Mouse (Mus musculus): Measurements from ENCODE around the gene Prkcb. TPM values are rescaled to one million over a fixed set of nuclear protein-coding genes. Genes with fewer than 3 reads are reported as not detected.
A peak's percentile ranks its signal among the peaks of the same experiment; 100 is the strongest.

Prkcb gene
- total and polyA plus RNA-seq, 3 experiments = 3.6 to 4.5 (median 3.8) TPM

- H3K36me3 ChIP-seq (ENCODE audit: control insufficient read depth, insufficient read depth, low read length) = no peaks in the 10 kb centered on the region
- no peaks in the 10 kb centered on the region for H3K4me1 ChIP-seq (ENCODE audit: control insufficient read depth, insufficient read depth, low read length)
- no peak for DNase-seq
- 75% methylated on average over 8 of the region's 8 CpGs for WGBS
- TF ChIP-seq CTCF (IDR thresholded peaks at IDR 0.05) (no peak), EP300 (IDR thresholded peaks at IDR 0.05; ENCODE audit: insufficient read depth, low read depth, low read length) (no peak), POLR2A (IDR thresholded peaks at IDR 0.05; ENCODE audit: insufficient read depth, low read depth, low read length) (no peak)
- no peaks in the 10 kb centered on the region for H3K79me2 ChIP-seq (replicated peaks; ENCODE audit: control insufficient read depth, insufficient read depth, low read length)
- no peak overlapping the region for H3K4me3 ChIP-seq
- H3K27me3 ChIP-seq (ENCODE audit: control insufficient read depth, insufficient read depth, low read length) = no peaks in the 10 kb centered on the region
- no peak overlapping the region for H3K27ac ChIP-seq
- H3K9ac ChIP-seq (ENCODE audit: low read depth, low read length) = no peak overlapping the region
- intact Hi-C loops (cut with DNase I) = no loop called here
These were observed 164.1 kb downstream of the Prkcb start for GRCm38 (mm10) chr7:122452671-122453070.

DNA sequence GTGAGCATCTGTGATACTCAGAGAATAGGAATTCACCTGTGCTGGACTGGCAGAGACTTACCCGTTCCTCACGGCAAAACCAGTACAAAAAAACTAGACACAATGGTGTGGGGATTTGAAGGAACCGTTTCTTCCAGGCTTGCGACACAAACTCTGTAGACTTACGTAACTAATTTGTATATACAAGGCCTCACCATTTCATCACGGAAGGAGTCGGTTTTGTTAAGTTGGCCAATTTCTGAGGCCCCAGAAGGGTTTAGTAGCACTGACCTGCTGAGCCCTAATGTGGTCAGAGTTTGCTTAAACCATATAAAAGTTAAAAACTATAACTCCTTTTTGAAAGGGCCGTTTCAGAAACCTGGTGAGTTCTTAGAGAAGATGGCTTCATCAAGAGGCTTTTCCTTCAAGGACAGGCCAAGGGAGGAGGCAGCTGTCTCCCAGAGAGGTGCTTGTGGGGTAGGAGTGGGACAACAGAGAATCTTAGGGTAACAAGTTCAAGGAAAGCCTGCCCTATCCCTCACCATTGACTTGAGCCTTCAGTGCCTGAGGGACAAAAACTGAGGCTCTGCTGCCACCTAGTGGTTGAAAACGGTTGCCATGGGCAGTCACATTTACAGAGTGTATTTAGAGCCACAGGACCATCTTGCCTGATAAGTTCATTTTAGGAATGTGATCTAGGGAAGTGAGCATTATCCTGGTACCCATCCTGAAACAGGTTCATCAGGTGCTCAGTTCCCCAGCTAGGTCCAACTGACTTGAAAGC, 170.8 kb downstream of the Prkcb start:
- Histone ChIP-seq H3K4me1 (ENCODE audit: control insufficient read depth, insufficient read depth, low read length) (no peaks in the 10 kb centered on the region), H3K27me3 (ENCODE audit: control insufficient read depth, insufficient read depth, low read length) (no peaks in the 10 kb centered on the region), H3K36me3 (ENCODE audit: control insufficient read depth, insufficient read depth, low read length) (no peaks in the 10 kb centered on the region), H3K9ac (ENCODE audit: low read depth, low read length) (no peak overlapping the region), H3K27ac (no peak overlapping the region), H3K79me2 (replicated peaks; ENCODE audit: control insufficient read depth, insufficient read depth, low read length) (no peaks in the 10 kb centered on the region), H3K4me3 (no peak overlapping the region)
- WGBS = 61% methylated on average over 9 of the region's 9 CpGs
- peak; percentile 70 to 84 for DNase-seq
- TF ChIP-seq EP300 (IDR thresholded peaks at IDR 0.05; ENCODE audit: insufficient read depth, low read depth, low read length) (peak; percentile 82), CTCF (IDR thresholded peaks at IDR 0.05) (peak; percentile 95), POLR2A (IDR thresholded peaks at IDR 0.05; ENCODE audit: insufficient read depth, low read depth, low read length) (no peak)
- intact Hi-C loops (cut with DNase I) = loop anchor here (1.0 kb wide), 1 partner anchor 208 kb away; no protein-coding TSS in a partner anchor

- Histone ChIP-seq H3K9ac (ENCODE audit: low read depth, low read length) (no peak overlapping the region), H3K79me2 (replicated peaks; ENCODE audit: control insufficient read depth, insufficient read depth, low read length) (no peaks in the 10 kb centered on the region), H3K4me3 (no peak overlapping the region), H3K27me3 (ENCODE audit: control insufficient read depth, insufficient read depth, low read length) (no peaks in the 10 kb centered on the region), H3K27ac (no peak overlapping the region), H3K4me1 (ENCODE audit: control insufficient read depth, insufficient read depth, low read length) (no peaks in the 10 kb centered on the region), H3K36me3 (ENCODE audit: control insufficient read depth, insufficient read depth, low read length) (no peaks in the 10 kb centered on the region)
- 41% methylated on average over 2 of the region's 2 CpGs for WGBS
- no peak for DNase-seq
- intact Hi-C loops (cut with DNase I) = loop anchor here (2.0 kb wide), 1 partner anchor 261 kb away; no protein-coding TSS in a partner anchor
- TF ChIP-seq EP300 (IDR thresholded peaks at IDR 0.05; ENCODE audit: insufficient read depth, low read depth, low read length) = no peak
- TF ChIP-seq CTCF (IDR thresholded peaks at IDR 0.05) = no peak
- TF ChIP-seq POLR2A (IDR thresholded peaks at IDR 0.05; ENCODE audit: insufficient read depth, low read depth, low read length) = no peak
These were observed 171.5 kb downstream of the Prkcb start for GRCm38 (mm10) chr7:122460020-122460419.

- Histone ChIP-seq H3K4me3 (no peak overlapping the region), H3K9ac (ENCODE audit: low read depth, low read length) (no peak overlapping the region), H3K4me1 (ENCODE audit: control insufficient read depth, insufficient read depth, low read length) (no peaks in the 10 kb centered on the region; the same call in 1 of the 2 replicates), H3K27ac (no peak overlapping the region), H3K79me2 (replicated peaks; ENCODE audit: control insufficient read depth, insufficient read depth, low read length) (no peaks in the 10 kb centered on the region), H3K36me3 (ENCODE audit: control insufficient read depth, insufficient read depth, low read length) (no peaks in the 10 kb centered on the region), H3K27me3 (ENCODE audit: control insufficient read depth, insufficient read depth, low read length) (no peaks in the 10 kb centered on the region)
- DNase-seq = no peak
- intact Hi-C loops (cut with DNase I) = loop anchor here (1.0 kb wide), 1 partner anchor 454 kb away; no protein-coding TSS in a partner anchor
- TF ChIP-seq POLR2A (IDR thresholded peaks at IDR 0.05; ENCODE audit: insufficient read depth, low read depth, low read length) (no peak), CTCF (IDR thresholded peaks at IDR 0.05) (peak; percentile 80), EP300 (IDR thresholded peaks at IDR 0.05; ENCODE audit: insufficient read depth, low read depth, low read length) (no peak)
- WGBS = 34% methylated on average over 8 of the region's 8 CpGs
These were observed 177.4 kb downstream of the Prkcb start for GRCm38 (mm10) chr7:122465823-122466549.

GRCm38 (mm10) chr7:122466722-122467121, 178.2 kb downstream of the Prkcb start:
- no peaks in the 10 kb centered on the region for H3K79me2 ChIP-seq (replicated peaks; ENCODE audit: control insufficient read depth, insufficient read depth, low read length)
- intact Hi-C loops (cut with DNase I) = loop anchor here (1.0 kb wide), 1 partner anchor 454 kb away; no protein-coding TSS in a partner anchor
- no peak for TF ChIP-seq CTCF (IDR thresholded peaks at IDR 0.05)
- TF ChIP-seq EP300 (IDR thresholded peaks at IDR 0.05; ENCODE audit: insufficient read depth, low read depth, low read length) = no peak
- TF ChIP-seq POLR2A (IDR thresholded peaks at IDR 0.05; ENCODE audit: insufficient read depth, low read depth, low read length) = no peak
- H3K9ac ChIP-seq (ENCODE audit: low read depth, low read length) = no peak overlapping the region
- H3K4me3 ChIP-seq = no peak overlapping the region
- no peaks in the 10 kb centered on the region for H3K27me3 ChIP-seq (ENCODE audit: control insufficient read depth, insufficient read depth, low read length)
- no peaks in the 10 kb centered on the region for H3K36me3 ChIP-seq (ENCODE audit: control insufficient read depth, insufficient read depth, low read length)
- H3K4me1 ChIP-seq (ENCODE audit: control insufficient read depth, insufficient read depth, low read length) = peaks cover 4% of the 10 kb centered on the region
- no peak for DNase-seq
- H3K27ac ChIP-seq = no peak overlapping the region
- WGBS = 63% methylated on average over 2 of the region's 2 CpGs

Measured in heart, adult 2 months (tissue).